Mouse (Mus musculus) layer of hippocampus, postnatal 25 days (tissue): Measurements from ENCODE around the gene Gstz1. TPM values are rescaled to one million over a fixed set of nuclear protein-coding genes. Genes with fewer than 3 reads are reported as not detected.

Experiments used
- DNase-seq, 2 experiments: peaks; one replicate each; pipeline ENCODE4 v3.0.0; 2022; ENCODE audit warnings: mixed read lengths in 2 of 2, low spot score in 1 of 2; ENCODE audit errors: extremely low spot score in 1 of 2
- total RNA-seq, 2 experiments: library from RNA; stranded (reverse); gene quantifications; 2 replicates each; pipeline ENCODE4 v1.2.3; 2021

Gene Gstz1
- total RNA-seq = 10 to 100 TPM; 45.3 to 47.7 TPM

DNA sequence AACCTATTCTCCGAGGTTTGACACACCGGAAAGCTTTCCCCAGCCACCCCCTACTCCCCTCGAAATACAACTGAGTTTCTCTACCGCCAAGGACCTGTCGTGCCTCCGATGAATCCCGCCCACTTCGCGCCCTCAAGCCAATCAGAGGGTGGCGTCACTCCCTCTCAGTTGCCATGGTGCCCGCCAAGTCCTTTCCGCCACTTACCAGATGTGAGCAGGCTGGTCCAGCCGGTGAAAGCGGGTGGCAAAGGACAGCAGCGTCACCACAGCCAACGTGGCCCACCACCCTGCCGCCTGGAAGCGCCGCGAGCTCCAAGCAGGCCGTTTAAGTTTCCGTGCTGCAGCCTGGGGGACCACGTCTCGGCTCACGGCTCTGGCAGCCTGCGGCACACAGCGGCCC, at the start of gene Gstz1:
Gene Gstz1 (plus strand): TSS at position 200 of the 400 bp plus-strand sequence.
- DNase-seq = peak; percentile 72 to 79

GRCm38 (mm10) chr12:87100331-87100730, 46.6 kb upstream of the Gstz1 start:
- no peak for DNase-seq

GRCm38 (mm10) chr12:87102165-87102631, 44.8 kb upstream of the Gstz1 start, which contains the start of gene Ngb:
Ngb (minus strand) TSS chr12:87102539.
- DNase-seq = no peak

DNA sequence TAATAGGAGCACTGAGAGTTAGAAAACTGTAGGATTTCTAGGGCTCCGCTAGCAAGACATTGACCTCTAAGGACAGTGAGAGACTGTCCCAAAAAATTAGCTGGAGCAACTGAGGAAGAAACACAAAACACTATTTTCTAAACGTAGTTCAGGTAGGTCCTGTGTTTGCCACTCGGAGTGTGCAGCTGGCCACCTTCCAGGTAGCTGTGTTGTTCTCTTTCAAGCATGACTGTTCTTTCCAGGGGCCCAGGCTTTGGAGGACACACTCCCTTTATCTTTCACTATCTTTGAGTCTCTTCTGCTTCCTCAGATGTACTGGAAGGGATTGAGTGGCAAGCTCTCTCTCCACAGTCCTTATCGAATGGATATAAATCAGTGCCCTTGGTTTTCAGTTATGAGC, 43.5 kb upstream of the Gstz1 start:
- no peak for DNase-seq

DNA sequence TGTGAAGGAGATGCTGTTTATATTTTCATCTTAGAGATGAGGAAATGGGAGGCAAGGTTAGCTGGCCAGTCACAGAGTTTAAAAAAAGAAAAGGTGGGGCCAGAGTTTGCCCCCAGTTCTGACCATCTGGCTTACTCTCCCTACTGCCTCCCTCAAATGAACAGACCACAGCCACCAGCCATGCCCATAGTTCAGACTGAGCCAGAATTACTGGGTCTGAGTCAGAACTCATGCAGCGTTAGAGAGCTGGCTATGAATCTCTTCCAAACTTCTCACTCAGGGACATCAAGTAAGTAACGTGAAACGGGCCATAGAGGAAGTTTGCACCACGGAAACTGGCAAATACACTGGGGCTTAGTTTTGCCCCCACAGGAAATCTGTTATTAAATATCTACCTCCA, 42.2 kb upstream of the Gstz1 start:
- DNase-seq = no peak

- DNase-seq = no peak
Measured at GRCm38 (mm10) chr12:87107357-87107977, 39.5 kb upstream of the Gstz1 start.

DNA sequence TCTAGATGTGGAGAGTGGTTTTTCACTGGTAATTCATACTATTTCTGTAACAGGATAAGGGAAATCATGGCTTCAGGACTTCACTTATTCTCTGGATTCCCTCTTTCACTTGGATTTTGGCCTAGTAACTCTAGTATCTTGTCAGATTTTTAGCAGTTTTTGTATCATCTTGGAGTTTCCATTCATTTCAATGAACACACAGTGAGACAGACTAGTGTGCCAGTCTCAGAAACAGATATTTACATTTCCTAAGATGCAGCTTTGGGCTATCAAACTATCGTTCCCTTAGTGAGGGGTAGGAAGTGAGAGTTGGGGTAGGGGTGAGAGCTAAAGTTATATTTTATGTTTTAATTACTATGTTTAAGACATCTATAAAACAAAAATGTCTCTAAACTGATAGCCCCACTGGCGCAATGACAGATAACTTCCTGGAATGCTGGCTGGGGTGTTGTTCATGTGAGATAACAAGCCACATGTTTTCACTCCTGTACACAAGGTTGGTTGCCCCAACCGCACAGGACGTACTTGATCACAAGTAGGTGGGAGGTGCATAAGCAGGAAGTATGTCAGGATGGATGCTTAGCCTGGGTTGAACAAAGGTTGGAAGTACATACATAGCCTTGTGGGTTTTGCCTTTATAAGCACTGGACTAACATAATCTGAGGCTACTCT, 24.9 kb upstream of the Gstz1 start:
- DNase-seq = no peak

GRCm38 (mm10) chr12:87127256-87127655, 19.7 kb upstream of the Gstz1 start:
- no peak for DNase-seq

DNA sequence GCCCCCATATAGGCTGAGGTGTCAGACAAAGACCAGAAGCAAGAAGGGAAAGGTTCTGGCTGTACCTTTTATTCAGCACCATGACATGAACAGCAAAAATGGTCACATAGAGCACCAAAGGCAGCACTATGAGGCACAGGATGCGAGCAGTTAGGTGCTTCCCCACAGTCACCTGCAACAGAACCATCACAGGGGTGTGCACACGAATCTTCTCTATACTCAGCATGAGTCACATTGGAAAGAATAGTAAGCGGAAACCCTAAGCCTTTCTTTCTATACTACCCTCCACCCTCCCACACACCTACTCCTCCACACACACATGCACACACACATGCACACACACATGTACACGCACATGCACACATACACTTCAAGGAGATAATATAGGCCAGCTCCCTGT, 16.7 kb upstream of the Gstz1 start:
- no peak for DNase-seq

- no peak for DNase-seq
Measured at GRCm38 (mm10) chr12:87131181-87131580, 15.8 kb upstream of the Gstz1 start.

- peak in 1 of 2 experiments; percentile 24 for DNase-seq
Measured at GRCm38 (mm10) chr12:87131619-87132018, 15.3 kb upstream of the Gstz1 start.

- DNase-seq = no peak
Measured at GRCm38 (mm10) chr12:87132210-87132609, 14.8 kb upstream of the Gstz1 start.

DNA sequence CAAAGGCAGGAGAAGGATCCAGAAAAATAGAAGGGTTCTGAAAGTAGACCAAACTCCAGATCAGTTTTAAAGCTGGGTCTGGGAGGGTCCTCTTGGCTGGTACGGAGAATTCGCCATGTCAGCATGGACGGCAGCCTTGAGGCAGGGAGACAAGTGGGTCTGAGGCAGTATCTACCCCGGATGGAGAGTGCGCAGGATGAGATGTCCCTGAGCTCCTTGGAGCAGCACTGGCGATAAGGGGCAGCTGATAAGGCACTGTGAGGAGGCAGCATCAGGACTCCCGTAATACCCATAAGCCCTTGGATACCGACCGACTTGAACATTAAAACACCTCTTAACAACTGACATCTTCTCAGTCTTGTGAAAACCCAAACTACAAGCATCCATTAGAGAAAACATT, 14.2 kb upstream of the Gstz1 start:
- no peak for DNase-seq

- no peak for DNase-seq
Measured at GRCm38 (mm10) chr12:87137439-87138341, 9.3 kb upstream of the Gstz1 start.

DNA sequence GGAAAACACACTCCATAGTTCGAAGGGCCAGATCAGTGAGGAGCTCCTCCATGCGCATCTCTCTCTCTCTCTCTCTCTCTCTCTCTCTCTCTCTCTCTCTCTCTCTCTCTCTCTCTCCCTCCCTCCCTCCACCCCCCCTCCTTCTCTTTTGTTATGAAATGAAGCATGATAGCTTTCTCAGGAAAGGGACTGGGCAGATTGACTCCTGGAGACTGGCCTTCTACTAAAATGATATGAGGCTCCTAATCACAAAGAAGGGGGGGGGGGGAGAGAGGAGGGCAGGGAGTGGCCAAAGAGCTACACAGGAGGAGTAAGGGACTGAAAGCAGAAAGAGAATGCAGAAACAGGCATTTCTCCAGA, 8.6 kb upstream of the Gstz1 start:
- no peak for DNase-seq

DNA sequence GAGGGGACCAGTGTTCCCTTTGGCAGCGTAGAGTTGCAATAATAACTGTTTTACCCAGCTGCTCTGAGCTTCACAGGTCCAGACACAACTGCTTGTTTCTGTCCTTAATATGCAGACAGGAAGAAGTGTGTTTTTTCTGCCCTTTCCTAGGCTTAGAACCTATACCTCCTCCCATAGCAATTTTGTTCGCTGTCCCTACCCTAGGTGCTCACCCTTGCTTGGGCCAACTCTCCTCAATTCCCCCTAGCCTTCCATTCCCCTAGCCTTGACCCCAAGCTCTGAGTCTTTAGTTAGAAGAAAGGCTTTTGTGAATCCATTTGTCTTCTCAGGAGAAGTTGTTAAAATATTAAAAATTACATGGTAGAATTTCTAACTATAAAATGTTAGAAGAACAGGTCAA, 8.2 kb upstream of the Gstz1 start:
- no peak for DNase-seq

GRCm38 (mm10) chr12:87142156-87142555, 4.8 kb upstream of the Gstz1 start:
- DNase-seq = no peak

- DNase-seq = peak; percentile 70 to 80
Measured at GRCm38 (mm10) chr12:87147395-87148089, 577 bp downstream of the Gstz1 start, which contains the start of gene Pomt2. Pomt2 (minus strand) TSS chr12:87147968.

GRCm38 (mm10) chr12:87148136-87148535, 1.2 kb downstream of the Gstz1 start:
- no peak for DNase-seq

DNA sequence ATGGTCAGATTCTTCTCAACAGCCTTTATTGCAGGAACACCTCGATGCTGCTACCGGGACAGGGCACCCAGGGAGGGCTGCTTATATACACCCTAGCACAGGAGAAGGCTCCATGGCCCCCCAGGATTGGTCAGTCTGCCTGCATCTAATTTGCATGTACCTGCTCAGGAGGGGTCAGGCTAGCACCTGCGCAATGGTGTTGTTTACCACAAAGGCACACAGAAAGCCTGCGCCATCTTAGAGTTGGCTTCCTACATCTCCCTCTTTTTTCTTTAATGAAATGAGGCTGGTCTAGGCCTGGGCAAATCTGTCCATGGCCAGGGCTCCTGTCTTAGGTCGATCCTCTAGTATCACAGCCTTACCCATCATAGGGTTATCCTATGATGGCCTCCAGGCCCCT, 2.5 kb downstream of the Gstz1 start:
- no peak for DNase-seq
